8 mouse cellular contexts compared by ENCODE assay signal in the genomic region with DNA sequence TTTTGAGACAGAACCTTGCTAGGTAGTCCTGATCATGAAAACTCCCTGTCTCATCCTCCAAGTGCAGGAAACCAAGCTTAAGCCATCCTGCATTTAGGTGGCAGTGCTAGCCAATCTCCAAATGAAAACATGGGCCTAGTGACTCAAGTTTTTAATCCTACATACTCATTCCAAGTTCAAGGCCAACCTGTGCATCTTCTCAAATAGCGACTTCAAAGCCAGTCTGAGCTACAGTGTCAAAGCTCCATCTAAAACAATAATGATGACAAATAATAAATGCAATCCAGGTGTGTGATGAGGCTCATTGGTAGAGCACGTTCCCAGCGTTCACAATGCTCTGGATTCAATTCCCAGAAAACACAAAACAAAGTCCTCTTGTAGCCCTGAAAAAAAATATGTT. TPM values are rescaled to one million over a fixed set of nuclear protein-coding genes. Genes with fewer than 3 reads are reported as not detected.
DNase-seq lines count a peak whose midpoint lies in the region; ATAC-seq and TF ChIP-seq lines count a peak whose summit lies in the region.

No protein-coding gene starts in this region.

- H3K9me3 ChIP-seq in heart, embryonic 13.5 days: no peaks in the 10 kb centered on the region
- H3K9me3 ChIP-seq in CH12.LX (replicated peaks; ENCODE audit: low read length): no peaks in the 10 kb centered on the region
- H3K9me3 ChIP-seq in forebrain, embryonic 14.5 days (replicated peaks; ENCODE audit: control insufficient read depth, low read length): no peaks in the 10 kb centered on the region
- H3K9me3 ChIP-seq in liver, embryonic 15.5 days (replicated peaks): no peaks in the 10 kb centered on the region

- dilution Hi-C loops in CH12.LX (cut with MboI; ENCODE audit: extremely low pct_ligation_motif_present, extremely low pct_unique_long_range_greater_than_20kb, low sequenced_read_pairs): no loop called here

- WGBS in heart, embryonic 13.5 days: 16% methylated on average over 3 of the region's 3 CpGs
- 19% methylated on average over 3 of the region's 3 CpGs for WGBS in forebrain, embryonic 14.5 days
- WGBS in liver, embryonic 15.5 days (ENCODE audit: insufficient replicate concordance): 14% methylated on average over 3 of the region's 3 CpGs

- TF ChIP-seq EP300 in CH12.LX (IDR thresholded peaks at IDR 0.05; ENCODE audit: low read length): no peak

- ATAC-seq in heart, embryonic 13.5 days (ENCODE audit: extremely low read depth, insufficient number of reproducible peaks, low FRiP score, low TSS enrichment): no peak
- ATAC-seq in forebrain, embryonic 14.5 days: no peak
- ATAC-seq in liver, embryonic 15.5 days (ENCODE audit: insufficient read depth): no peak

- H3K4me2 ChIP-seq in heart, embryonic 13.5 days: peak overlapping the region; percentile 77
- peak overlapping the region; percentile 78 for H3K4me2 ChIP-seq in CH12.LX (ENCODE audit: insufficient read depth, low read depth, poor library complexity, severe bottlenecking)
- peak overlapping the region; percentile 55 for H3K4me2 ChIP-seq in forebrain, embryonic 14.5 days (ENCODE audit: low read length)
- peak overlapping the region; percentile 66 for H3K4me2 ChIP-seq in liver, embryonic 15.5 days

- no peak for TF ChIP-seq CTCF in CH12.LX (conservative IDR thresholded peaks at IDR 0.05 in 1 of 2, IDR thresholded peaks at IDR 0.05 in 1 of 2; ENCODE audit: low read depth in 2 of 2, low read length in 2 of 2)

- peaks cover 31% of the 10 kb centered on the region for H3K36me3 ChIP-seq in heart, embryonic 13.5 days
- peaks cover 13 to 34% of the 10 kb centered on the region in 2 experiments for H3K36me3 ChIP-seq in CH12.LX (replicated peaks in 1 of 2; ENCODE audit: control insufficient read depth in 1 of 2, insufficient read depth in 1 of 2, low read length in 1 of 2)
- peaks cover 15% of the 10 kb centered on the region; the same call in 1 of the 2 replicates for H3K36me3 ChIP-seq in forebrain, embryonic 14.5 days (ENCODE audit: control insufficient read depth, insufficient read depth, low read length)
- H3K36me3 ChIP-seq in liver, embryonic 15.5 days (replicated peaks): peaks cover 30% of the 10 kb centered on the region

- H3K27me3 ChIP-seq in heart, embryonic 13.5 days (replicated peaks): no peaks in the 10 kb centered on the region
- no peaks in the 10 kb centered on the region for H3K27me3 ChIP-seq in CH12.LX (replicated peaks)
- no peaks in the 10 kb centered on the region for H3K27me3 ChIP-seq in forebrain, embryonic 14.5 days (replicated peaks; ENCODE audit: control insufficient read depth, insufficient read depth, low read length)
- H3K27me3 ChIP-seq in liver, embryonic 15.5 days: no peaks in the 10 kb centered on the region

- DNase-seq in heart, postnatal 10 days: no peak
- no peak for DNase-seq in CH12.LX (ENCODE audit: extremely low read depth)
- DNase-seq in forebrain, embryonic 14.5 days (ENCODE audit: low spot score): no peak
- no peak for DNase-seq in left cerebral cortex, adult 18-20 months (ENCODE audit: low spot score in 2 of 2)
- no peak for DNase-seq in adrenal gland, adult 2 months
- no peak for DNase-seq in left cerebral cortex, postnatal 4 days

- H3K4me1 ChIP-seq in heart, embryonic 13.5 days: peaks cover 13% of the 10 kb centered on the region
- H3K4me1 ChIP-seq in CH12.LX (ENCODE audit: control insufficient read depth in 1 of 2, insufficient read depth in 2 of 2): peaks cover 2 to 17% of the 10 kb centered on the region in 2 experiments; a peak in 3 of 4 replicates
- peaks cover 6% of the 10 kb centered on the region; the same call in 1 of the 2 replicates for H3K4me1 ChIP-seq in forebrain, embryonic 14.5 days (ENCODE audit: control insufficient read depth, insufficient read depth, low read length)
- peaks cover 53% of the 10 kb centered on the region for H3K4me1 ChIP-seq in liver, embryonic 15.5 days (replicated peaks)

- in situ Hi-C loops in CH12.LX (cut with MboI; ENCODE audit: low pct_ligation_motif_present, low pct_unique_long_range_greater_than_20kb, low sequenced_read_pairs): no loop called here

- H3K9ac ChIP-seq in heart, embryonic 13.5 days: peak overlapping the region; percentile 96
- H3K9ac ChIP-seq in CH12.LX (ENCODE audit: insufficient read depth, low read depth): peak overlapping the region; percentile 94
- H3K9ac ChIP-seq in forebrain, embryonic 14.5 days (ENCODE audit: low read length): peak overlapping the region; percentile 80
- peak overlapping the region; percentile 81 for H3K9ac ChIP-seq in liver, embryonic 15.5 days

- H3K27ac ChIP-seq in heart, embryonic 13.5 days (replicated peaks): peak overlapping the region; percentile 62; the same call in 1 of the 2 replicates
- no peak overlapping the region for H3K27ac ChIP-seq in CH12.LX (ENCODE audit: insufficient read depth, low read depth)
- H3K27ac ChIP-seq in forebrain, embryonic 14.5 days (ENCODE audit: low read depth, low read length): no peak overlapping the region
- H3K27ac ChIP-seq in liver, embryonic 15.5 days (replicated peaks): peak overlapping the region; percentile 84

- intact Hi-C loops in heart, postnatal 10 days (cut with DNase I): no loop called here
- intact Hi-C loops in left cerebral cortex, postnatal 4 days (cut with DNase I): no loop called here

- TF ChIP-seq POLR2A in CH12.LX (IDR thresholded peaks at IDR 0.05; ENCODE audit: low read depth, low read length): no peak

- H3K79me2 ChIP-seq in CH12.LX (replicated peaks; ENCODE audit: control insufficient read depth, extremely low read depth, insufficient read depth, poor library complexity, severe bottlenecking): peaks cover 53% of the 10 kb centered on the region

- TF ChIP-seq RAD21 in CH12.LX (IDR thresholded peaks at IDR 0.05; ENCODE audit: low read depth, low read length): no peak

- peak overlapping the region; percentile 89 for H3K4me3 ChIP-seq in heart, embryonic 13.5 days
- H3K4me3 ChIP-seq in CH12.LX (replicated peaks in 1 of 3; ENCODE audit: low read depth in 2 of 3, low read length in 2 of 3, poor library complexity in 1 of 3): peak overlapping the region; percentile 77 to 83 (median 77)
- H3K4me3 ChIP-seq in forebrain, embryonic 14.5 days (ENCODE audit: low read depth, low read length): peak overlapping the region; percentile 72
- peak overlapping the region; percentile 75 for H3K4me3 ChIP-seq in liver, embryonic 15.5 days (replicated peaks)

TF ChIP-seq in CH12.LX, 34 proteins besides CTCF, POLR2A, EP300 and RAD21:
- TF ChIP-seq UBTF (IDR thresholded peaks at IDR 0.05; ENCODE audit: low read depth, low read length) (no peak), ZNF384 (IDR thresholded peaks at IDR 0.05; ENCODE audit: low read depth, low read length) (no peak), IRF4 (IDR thresholded peaks at IDR 0.05; ENCODE audit: low read depth, low read length) (no peak), BHLHE40 (IDR thresholded peaks at IDR 0.05; ENCODE audit: low read depth, low read length) (no peak), POLR2AphosphoS2 (IDR thresholded peaks at IDR 0.05; ENCODE audit: low read depth, low read length) (no peak), MEF2A (IDR thresholded peaks at IDR 0.05; ENCODE audit: borderline replicate concordance, low read depth, low read length) (no peak), JUND (conservative IDR thresholded peaks at IDR 0.05; ENCODE audit: low read depth, low read length) (no peak), CHD2 (IDR thresholded peaks at IDR 0.05; ENCODE audit: low read length) (no peak), SIN3A (IDR thresholded peaks at IDR 0.05; ENCODE audit: low read length) (no peak; the same call in 1 of the 2 replicates), MXI1 (IDR thresholded peaks at IDR 0.05; ENCODE audit: low read depth, low read length) (no peak)

RNA-seq across cellular contexts. Expression of a gene that starts 0.8 kb away (rescaled TPM):
- polyA plus RNA-seq in heart, embryonic 13.5 days (2015; fragmentation: Nextera tagmentation; extraction: Ambion mirVana): 198 and 214 TPM in 2 replicates
- 100 to 1,000 TPM; 140 to 142 TPM for total RNA-seq in heart, postnatal 10 days (2021)
- total RNA-seq in CH12.LX (2012; rRNA removed): 258 and 276 TPM in 2 replicates
- total RNA-seq in CH12.LX (2014; rRNA removed): 284 and 305 TPM in 2 replicates
- polyA plus RNA-seq in CH12.LX (2012; ENCODE audit: insufficient read length, low read depth): 332 and 360 TPM in 2 replicates
- polyA plus RNA-seq in forebrain, embryonic 14.5 days (2014; fragmentation: Nextera tagmentation; extraction: Ambion mirVana): 293 and 334 TPM in 2 replicates
- polyA plus RNA-seq in liver, embryonic 15.5 days (2015; fragmentation: Nextera tagmentation; extraction: Ambion mirVana): 151 and 159 TPM in 2 replicates
- total RNA-seq in left cerebral cortex, adult 18-20 months (2021): 100 to 1,000 TPM; 165 to 171 TPM
- total RNA-seq in adrenal gland, adult 2 months (2021): 100 to 1,000 TPM; 312 to 335 TPM
- 105 and 114 TPM in 2 replicates for polyA plus RNA-seq in adrenal gland, adult 2 months (2012; rRNA removed)
- total RNA-seq in left cerebral cortex, postnatal 4 days (2021): 100 to 1,000 TPM; 144 to 158 TPM

RNA-seq across cellular contexts. Expression of a gene that starts 26.4 kb away (rescaled TPM):
- polyA plus RNA-seq in heart, embryonic 13.5 days (2015; fragmentation: Nextera tagmentation; extraction: Ambion mirVana): 14.3 and 17.4 TPM in 2 replicates
- 10 to 100 TPM; 20.3 to 24.3 TPM for total RNA-seq in heart, postnatal 10 days (2021)
- total RNA-seq in CH12.LX (2012; rRNA removed) (10.8 and 11.1 TPM in 2 replicates), CH12.LX (2014; rRNA removed) (3.3 and 4.2 TPM in 2 replicates)
- polyA plus RNA-seq in CH12.LX (2012; ENCODE audit: insufficient read length, low read depth): 12.6 and 13.5 TPM in 2 replicates
- 16.4 and 21.8 TPM in 2 replicates for polyA plus RNA-seq in forebrain, embryonic 14.5 days (2014; fragmentation: Nextera tagmentation; extraction: Ambion mirVana)
- 7.2 and 7.4 TPM in 2 replicates for polyA plus RNA-seq in liver, embryonic 15.5 days (2015; fragmentation: Nextera tagmentation; extraction: Ambion mirVana)
- 10 to 100 TPM; 23.1 to 24.6 TPM for total RNA-seq in left cerebral cortex, adult 18-20 months (2021)
- 10 to 100 TPM; 26.3 to 29.5 TPM for total RNA-seq in adrenal gland, adult 2 months (2021)
- 27.9 and 32.0 TPM in 2 replicates for polyA plus RNA-seq in adrenal gland, adult 2 months (2012; rRNA removed)
- 10 to 100 TPM; 23.6 to 25.4 TPM for total RNA-seq in left cerebral cortex, postnatal 4 days (2021)

Comparison
In these comparisons a context has a peak if more than half of its experiments do, and no peak if none do; other contexts are left out.
1. H3K27ac ChIP-seq: peak in heart, embryonic 13.5 days (single experiment) and liver, embryonic 15.5 days (single experiment); none in CH12.LX (single experiment) and forebrain, embryonic 14.5 days (single experiment).
2. Peak in every context shown above with its lines, with median percentiles within 50 percentile points of each other: H3K4me2 ChIP-seq, H3K4me3 ChIP-seq and H3K9ac ChIP-seq.